Mouse (Mus musculus): ENCODE measurements around the gene March11. TPM values are rescaled to one million over a fixed set of nuclear protein-coding genes. Genes with fewer than 3 reads are reported as not detected.

March11 gene
- total RNA-seq, 1 experiment from 2014 or later, result not detected

GRCm38 (mm10) chr15:26353656-26354055 is 44.8 kb downstream of the March11 start:
- ATAC-seq (replicated peaks; ENCODE audit: insufficient number of reproducible peaks, low FRiP score, low TSS enrichment, poor library complexity, severe bottlenecking), result no peak

DNA sequence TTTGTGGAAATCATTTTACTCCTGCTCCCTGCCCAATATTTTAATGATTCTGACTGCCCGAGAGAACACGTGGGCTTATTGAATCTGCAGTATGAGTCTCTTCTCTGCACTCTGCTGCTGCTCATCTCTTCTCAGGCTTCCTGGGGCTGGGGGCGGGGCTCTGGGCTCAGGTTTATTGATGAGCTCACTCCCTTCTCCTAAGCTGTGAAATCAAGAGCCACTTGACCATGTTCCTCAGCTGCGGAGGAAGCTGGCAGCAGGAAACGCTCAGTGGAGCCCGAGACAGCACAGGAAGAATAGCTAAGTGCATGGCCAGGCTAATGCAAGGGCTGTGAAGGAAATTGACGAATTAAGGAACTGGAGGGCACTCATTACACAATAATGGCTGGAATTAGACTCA is 56.5 kb downstream of the March11 start:
- no peak for ATAC-seq (replicated peaks; ENCODE audit: insufficient number of reproducible peaks, low FRiP score, low TSS enrichment, poor library complexity, severe bottlenecking)

- no peak for ATAC-seq (replicated peaks; ENCODE audit: insufficient number of reproducible peaks, low FRiP score, low TSS enrichment, poor library complexity, severe bottlenecking)
Observed at GRCm38 (mm10) chr15:26366511-26366910, 57.7 kb downstream of the March11 start.

- no peak for ATAC-seq (replicated peaks; ENCODE audit: insufficient number of reproducible peaks, low FRiP score, low TSS enrichment, poor library complexity, severe bottlenecking)
Observed at GRCm38 (mm10) chr15:26373759-26374158, 64.9 kb downstream of the March11 start.

DNA sequence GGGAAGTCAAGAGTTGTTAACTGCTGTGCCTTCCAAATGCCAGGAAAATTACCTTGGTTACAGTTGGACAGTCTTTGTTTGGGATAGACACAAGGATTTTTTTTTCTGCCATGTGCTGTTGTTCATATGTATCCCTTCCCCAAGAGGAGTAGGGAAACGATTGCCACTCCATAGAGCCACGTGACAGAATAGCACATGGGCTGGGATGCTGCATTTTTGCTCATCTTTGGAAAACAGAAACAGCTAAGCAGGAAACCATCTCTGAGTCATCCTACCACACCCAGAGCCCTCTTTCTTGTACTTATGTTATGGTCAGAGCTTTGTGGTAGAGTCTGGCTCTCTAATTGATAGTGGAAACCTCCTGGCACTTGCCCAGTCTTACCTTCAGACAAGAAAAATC is 65.4 kb downstream of the March11 start:
- no peak for ATAC-seq (replicated peaks; ENCODE audit: insufficient number of reproducible peaks, low FRiP score, low TSS enrichment, poor library complexity, severe bottlenecking)

GRCm38 (mm10) chr15:26374946-26375345 is 66.1 kb downstream of the March11 start:
- ATAC-seq (replicated peaks; ENCODE audit: insufficient number of reproducible peaks, low FRiP score, low TSS enrichment, poor library complexity, severe bottlenecking), result no peak

GRCm38 (mm10) chr15:26377355-26377754 is 68.5 kb downstream of the March11 start:
- no peak for ATAC-seq (replicated peaks; ENCODE audit: insufficient number of reproducible peaks, low FRiP score, low TSS enrichment, poor library complexity, severe bottlenecking)

DNA sequence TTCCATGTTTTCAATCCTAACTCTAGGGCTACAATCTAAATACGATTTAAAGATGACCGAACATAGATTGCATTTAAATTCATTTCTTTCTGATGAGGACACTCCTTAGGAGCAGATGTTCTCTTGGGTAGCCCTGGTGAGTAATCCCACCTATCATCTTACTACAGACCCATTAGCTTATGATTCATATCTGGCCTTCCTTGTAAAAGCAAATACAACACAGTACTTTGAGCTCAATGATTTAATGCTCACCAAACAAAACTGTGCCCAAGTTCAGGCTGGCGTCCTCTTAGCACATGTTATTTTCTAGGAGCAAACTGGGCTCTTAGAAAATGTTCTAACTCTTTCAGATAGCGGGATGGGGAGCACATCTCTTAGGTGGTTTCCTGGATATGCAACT is 70.0 kb downstream of the March11 start:
- no peak for ATAC-seq (replicated peaks; ENCODE audit: insufficient number of reproducible peaks, low FRiP score, low TSS enrichment, poor library complexity, severe bottlenecking)

GRCm38 (mm10) chr15:26379831-26380230 is 71.0 kb downstream of the March11 start:
- ATAC-seq (replicated peaks; ENCODE audit: insufficient number of reproducible peaks, low FRiP score, low TSS enrichment, poor library complexity, severe bottlenecking), result no peak

DNA sequence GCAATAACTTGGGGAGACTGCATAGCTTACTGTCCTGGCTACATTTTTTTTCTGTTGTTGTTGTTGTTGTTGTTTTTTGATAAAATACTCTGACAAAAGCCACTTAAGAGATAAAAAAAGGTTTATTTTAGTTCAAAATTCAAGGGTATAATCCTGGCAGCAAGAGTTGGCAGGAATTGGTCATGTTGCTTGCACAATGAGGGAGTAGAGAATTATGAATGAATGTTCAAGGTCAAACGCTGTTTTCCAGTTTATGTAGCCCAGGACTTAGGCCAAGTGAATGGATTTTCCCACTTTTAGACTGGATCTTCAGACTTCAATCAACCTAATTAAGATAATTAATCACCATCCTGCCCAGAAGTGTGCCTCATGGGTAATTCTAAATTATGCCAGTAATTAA is 72.0 kb downstream of the March11 start:
- ATAC-seq (replicated peaks; ENCODE audit: insufficient number of reproducible peaks, low FRiP score, low TSS enrichment, poor library complexity, severe bottlenecking), result no peak

DNA sequence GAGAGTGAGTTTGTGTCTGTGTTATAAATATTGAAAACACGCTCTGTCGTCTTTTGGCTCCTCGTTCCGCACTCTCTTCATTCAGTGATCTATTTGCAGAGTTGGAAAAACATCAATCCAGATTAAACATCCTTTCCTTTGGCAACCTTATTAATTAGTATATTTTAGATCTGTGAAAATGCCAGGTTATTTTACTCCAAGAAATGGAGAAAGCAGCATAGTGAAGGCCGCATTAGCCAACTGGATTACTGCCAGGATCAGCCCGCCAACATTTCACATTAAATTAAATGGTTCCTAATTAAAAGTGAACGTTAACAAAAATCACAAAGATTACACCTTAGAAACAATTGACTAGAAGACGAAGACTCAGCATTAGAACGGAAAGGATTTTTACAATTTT is 81.2 kb downstream of the March11 start:
- ATAC-seq (replicated peaks; ENCODE audit: insufficient number of reproducible peaks, low FRiP score, low TSS enrichment, poor library complexity, severe bottlenecking), result no peak

GRCm38 (mm10) chr15:26396556-26396955 is 87.7 kb downstream of the March11 start:
- ATAC-seq (replicated peaks; ENCODE audit: insufficient number of reproducible peaks, low FRiP score, low TSS enrichment, poor library complexity, severe bottlenecking), result no peak

DNA sequence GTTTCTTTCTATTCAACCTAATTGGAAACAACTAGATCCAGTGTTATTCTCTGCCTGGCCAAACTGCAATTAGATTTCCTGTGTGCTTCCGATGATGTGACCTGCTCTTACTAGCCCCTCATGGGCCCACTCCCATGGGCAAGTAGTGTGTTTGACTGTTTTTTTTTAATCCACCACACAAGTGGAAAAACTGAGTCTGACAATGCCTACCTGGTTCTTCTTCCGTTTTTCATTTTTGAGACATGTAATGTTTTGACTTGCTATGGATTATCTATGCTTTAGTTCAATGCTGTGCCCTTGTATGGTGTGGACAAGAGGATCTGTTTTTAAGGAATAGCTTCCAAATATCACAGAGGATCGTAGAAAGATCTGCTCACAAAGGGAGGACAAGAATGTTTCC is 116.4 kb downstream of the March11 start:
- no peak for ATAC-seq (replicated peaks; ENCODE audit: insufficient number of reproducible peaks, low FRiP score, low TSS enrichment, poor library complexity, severe bottlenecking)

GRCm38 (mm10) chr15:26426231-26426630 is 117.4 kb downstream of the March11 start:
- no peak for ATAC-seq (replicated peaks; ENCODE audit: insufficient number of reproducible peaks, low FRiP score, low TSS enrichment, poor library complexity, severe bottlenecking)

DNA sequence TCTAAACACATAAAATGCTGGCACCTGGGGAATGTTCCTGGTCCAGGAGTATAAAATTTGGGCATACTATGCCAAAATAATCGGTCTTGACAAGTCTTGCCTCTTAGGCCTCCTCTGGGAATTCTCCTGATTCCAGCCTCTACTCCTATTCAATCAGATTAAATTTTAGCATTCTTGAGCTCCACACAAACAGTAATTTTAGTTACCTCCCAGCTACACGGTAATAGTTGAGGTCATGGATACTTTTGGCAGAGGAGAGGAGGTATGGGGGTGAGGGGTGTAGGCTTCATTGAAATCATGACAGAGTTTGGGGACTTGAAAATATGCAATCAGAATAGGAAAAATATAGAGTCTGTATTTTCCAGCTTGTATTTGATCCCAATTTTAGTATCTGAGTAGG is 121.7 kb downstream of the March11 start:
- no peak for ATAC-seq (replicated peaks; ENCODE audit: insufficient number of reproducible peaks, low FRiP score, low TSS enrichment, poor library complexity, severe bottlenecking)

GRCm38 (mm10) chr15:26432676-26433075 is 123.8 kb downstream of the March11 start:
- no peak for ATAC-seq (replicated peaks; ENCODE audit: insufficient number of reproducible peaks, low FRiP score, low TSS enrichment, poor library complexity, severe bottlenecking)

- ATAC-seq (replicated peaks; ENCODE audit: insufficient number of reproducible peaks, low FRiP score, low TSS enrichment, poor library complexity, severe bottlenecking), result no peak
Observed at GRCm38 (mm10) chr15:26435725-26436124, 126.9 kb downstream of the March11 start.

- ATAC-seq (replicated peaks; ENCODE audit: insufficient number of reproducible peaks, low FRiP score, low TSS enrichment, poor library complexity, severe bottlenecking), result no peak
Observed at GRCm38 (mm10) chr15:26437113-26437512, 128.3 kb downstream of the March11 start.
